Mouse (Mus musculus) intestine, embryonic 14.5 days (tissue): ENCODE measurements around the gene Slc39a8. TPM values are rescaled to one million over a fixed set of nuclear protein-coding genes. Genes with fewer than 3 reads are reported as not detected.

ENCODE experiments used
- polyA plus RNA-seq: library from polyadenylated mRNA; unstranded; fragments of >200 nt; fragmentation: Nextera tagmentation; extraction: Ambion mirVana; gene quantifications from 2 replicates; pipeline ENCODE4 v1.2.1, GENCODE M21; 2014

Gene Slc39a8
- polyA plus RNA-seq, 1 experiment from 2014 or later = 17.7 TPM

Other genes with a start within 250 kb of the Slc39a8 start
- gene Nfkb1, start 133.7 kb upstream of the Slc39a8 start, polyA plus RNA-seq = 29.1 and 30.6 TPM in 2 replicates